Mouse (Mus musculus): ENCODE data around the gene Henmt1. TPM values are rescaled to one million over a fixed set of nuclear protein-coding genes. Genes with fewer than 3 reads are reported as not detected.
A peak's percentile ranks its signal among the peaks of the same experiment; 100 is the strongest.

Henmt1 gene
- polyA plus RNA-seq, 1 experiment from 2014 or later = 0.63 TPM

- WGBS = 47% methylated on average over 39 of the region's 59 CpGs
- Histone ChIP-seq H3K27ac (ENCODE audit: low read depth) (no peak within 1 kb of the TSS), H3K4me1 (ENCODE audit: insufficient read depth) (no peaks in the 10 kb centered on the region), H3K27me3 (ENCODE audit: insufficient read depth, low read length) (no peaks in the 10 kb centered on the region), H3K9me3 (ENCODE audit: low read depth, low read length) (no peaks in the 10 kb centered on the region), H3K36me3 (ENCODE audit: insufficient read depth) (no peaks in the 10 kb centered on the region), H3K9ac (no peak within 1 kb of the TSS), H3K4me2 (peak within 1 kb of the TSS; percentile 66), H3K4me3 (ENCODE audit: low read depth, low read length) (peak within 1 kb of the TSS; percentile 37)
- DNase-seq = peak; percentile 43
- ATAC-seq (ENCODE audit: insufficient read depth) = peak; percentile 78
- TF ChIP-seq CTCF (IDR thresholded peaks at IDR 0.05; ENCODE audit: low read depth) = no peak
Observed at GRCm38 (mm10) chr3:108940001-108940633, 444 bp downstream of the Henmt1 start, which contains the start of gene Gm9857. TSS of gene Gm9857 (minus strand) at chr3:108940445.

DNA sequence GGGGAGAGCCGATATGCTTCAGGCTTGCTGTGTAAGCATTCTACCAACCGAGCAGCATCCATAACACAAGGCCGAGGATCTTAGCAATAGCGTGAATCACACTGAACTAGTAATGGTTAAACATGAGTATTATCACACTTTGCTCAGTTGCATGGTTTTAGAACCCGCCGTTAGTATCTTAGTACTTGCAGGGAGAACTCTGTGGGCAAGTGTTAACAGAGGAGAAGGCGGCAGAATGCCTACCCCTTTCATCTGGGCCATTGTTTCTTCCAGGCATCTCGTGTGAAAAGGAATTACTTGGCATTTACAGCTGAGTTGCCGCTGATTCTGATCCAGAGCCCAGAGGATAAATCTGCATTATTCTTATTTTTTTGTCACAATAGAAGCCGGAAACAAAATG, 1.3 kb downstream of the Henmt1 start:
- no peak for TF ChIP-seq CTCF (IDR thresholded peaks at IDR 0.05; ENCODE audit: low read depth)
- Histone ChIP-seq H3K9ac (no peak overlapping the region), H3K4me1 (ENCODE audit: insufficient read depth) (no peaks in the 10 kb centered on the region), H3K4me2 (no peak overlapping the region), H3K4me3 (ENCODE audit: low read depth, low read length) (no peak overlapping the region), H3K36me3 (ENCODE audit: insufficient read depth) (no peaks in the 10 kb centered on the region), H3K9me3 (ENCODE audit: low read depth, low read length) (no peaks in the 10 kb centered on the region), H3K27ac (ENCODE audit: low read depth) (no peak overlapping the region), H3K27me3 (ENCODE audit: insufficient read depth, low read length) (no peaks in the 10 kb centered on the region)
- ATAC-seq (ENCODE audit: insufficient read depth) = no peak
- WGBS = 81% methylated on average over 10 of the region's 10 CpGs
- DNase-seq = no peak

DNA sequence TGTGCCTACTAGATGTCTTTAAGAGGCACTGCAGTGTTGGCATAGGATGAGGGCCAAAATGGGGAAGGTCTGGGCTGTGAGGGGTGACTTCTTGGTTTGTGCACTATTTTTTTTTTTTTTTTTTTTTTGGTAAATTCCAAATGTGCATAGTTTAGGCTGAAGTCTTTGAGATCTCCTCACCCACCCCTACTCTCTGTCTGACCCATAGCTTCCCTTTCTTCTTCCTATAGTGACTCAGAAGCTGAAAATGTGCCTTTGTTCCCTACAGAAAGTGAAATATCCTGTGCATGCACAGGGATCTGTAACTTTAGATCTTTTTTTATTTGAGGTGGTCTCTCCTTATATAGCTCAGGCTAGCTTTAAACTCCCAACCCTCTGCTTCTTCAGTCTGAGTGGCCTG, 18.3 kb downstream of the Henmt1 start:
- Histone ChIP-seq H3K4me3 (ENCODE audit: low read depth, low read length) (no peak overlapping the region), H3K4me2 (no peak overlapping the region), H3K36me3 (ENCODE audit: insufficient read depth) (no peaks in the 10 kb centered on the region), H3K4me1 (ENCODE audit: insufficient read depth) (no peaks in the 10 kb centered on the region; the same call in 1 of the 2 replicates), H3K9ac (no peak overlapping the region), H3K27me3 (ENCODE audit: insufficient read depth, low read length) (no peaks in the 10 kb centered on the region), H3K27ac (ENCODE audit: low read depth) (no peak overlapping the region), H3K9me3 (ENCODE audit: low read depth, low read length) (no peaks in the 10 kb centered on the region)
- ATAC-seq (ENCODE audit: insufficient read depth) = no peak
- DNase-seq = no peak
- TF ChIP-seq CTCF (IDR thresholded peaks at IDR 0.05; ENCODE audit: low read depth) = no peak

DNA sequence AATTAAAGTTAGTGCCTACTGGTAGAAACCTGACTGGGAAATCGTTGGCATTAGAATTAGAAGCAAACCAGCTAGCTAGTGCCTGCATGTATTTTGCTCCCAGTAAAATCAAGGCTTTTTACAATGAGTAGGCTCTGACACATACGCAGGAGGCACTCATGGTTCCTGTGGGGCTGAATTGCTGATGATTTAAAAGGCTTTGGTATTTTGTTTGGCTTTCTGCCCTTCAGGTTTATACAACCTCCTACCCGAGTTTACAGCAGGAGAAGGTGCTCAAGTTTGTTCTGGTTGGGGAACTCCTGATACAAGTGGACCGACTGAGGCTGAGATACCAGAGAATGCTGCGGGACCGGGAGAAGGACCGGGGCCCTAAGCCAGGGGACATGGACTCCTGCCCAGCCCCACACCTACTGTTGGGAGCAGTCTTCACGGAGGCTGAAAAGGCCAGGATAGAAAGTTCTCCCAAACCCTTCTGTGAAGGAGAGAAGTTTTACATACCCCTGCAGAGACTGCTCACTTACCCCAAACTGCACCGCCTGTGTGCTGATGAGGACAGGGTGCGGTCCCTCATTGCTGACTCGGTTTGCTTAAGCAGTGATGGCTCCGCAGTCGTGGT, 20.1 kb downstream of the Henmt1 start:
- no peaks in the 10 kb centered on the region for H3K9me3 ChIP-seq (ENCODE audit: low read depth, low read length)
- DNase-seq = peak; percentile 16
- H3K27me3 ChIP-seq (ENCODE audit: insufficient read depth, low read length) = no peaks in the 10 kb centered on the region
- H3K4me1 ChIP-seq (ENCODE audit: insufficient read depth) = no peaks in the 10 kb centered on the region; the same call in 1 of the 2 replicates
- ATAC-seq (ENCODE audit: insufficient read depth) = no peak
- no peak overlapping the region for H3K4me2 ChIP-seq
- H3K9ac ChIP-seq = no peak overlapping the region
- TF ChIP-seq CTCF (IDR thresholded peaks at IDR 0.05; ENCODE audit: low read depth) = no peak
- 60% methylated on average over 13 of the region's 13 CpGs for WGBS
- no peaks in the 10 kb centered on the region for H3K36me3 ChIP-seq (ENCODE audit: insufficient read depth)
- no peak overlapping the region for H3K27ac ChIP-seq (ENCODE audit: low read depth)
- H3K4me3 ChIP-seq (ENCODE audit: low read depth, low read length) = no peak overlapping the region

DNA sequence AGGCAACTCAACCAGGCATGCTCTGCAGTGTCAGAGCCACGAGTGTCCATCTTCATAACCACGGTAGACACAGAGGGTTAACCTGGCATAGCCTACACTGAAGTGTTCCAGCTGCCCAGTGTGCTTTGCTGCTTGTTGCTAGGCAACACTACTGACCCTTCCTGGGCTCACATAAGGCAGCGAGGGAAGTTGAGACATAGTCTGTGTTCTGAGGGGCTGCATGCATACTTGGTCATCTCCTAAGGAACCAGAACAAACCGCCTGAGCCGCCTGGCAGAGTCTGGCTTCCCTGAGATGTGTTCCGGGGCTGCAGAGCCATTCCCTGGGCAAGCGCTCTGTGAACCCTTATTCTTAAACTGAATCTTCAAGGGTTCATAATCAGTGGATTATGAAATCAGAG, 21.6 kb downstream of the Henmt1 start:
- Histone ChIP-seq H3K27ac (ENCODE audit: low read depth) (no peak overlapping the region), H3K27me3 (ENCODE audit: insufficient read depth, low read length) (no peaks in the 10 kb centered on the region), H3K4me3 (ENCODE audit: low read depth, low read length) (no peak overlapping the region), H3K4me2 (peak overlapping the region; percentile 23), H3K36me3 (ENCODE audit: insufficient read depth) (no peaks in the 10 kb centered on the region), H3K4me1 (ENCODE audit: insufficient read depth) (no peaks in the 10 kb centered on the region; the same call in 1 of the 2 replicates), H3K9ac (no peak overlapping the region), H3K9me3 (ENCODE audit: low read depth, low read length) (no peaks in the 10 kb centered on the region)
- ATAC-seq (ENCODE audit: insufficient read depth) (peak; percentile 77), DNase-seq (peak; percentile 63)
- no peak for TF ChIP-seq CTCF (IDR thresholded peaks at IDR 0.05; ENCODE audit: low read depth)
- WGBS = 21% methylated on average over 7 of the region's 7 CpGs

DNA sequence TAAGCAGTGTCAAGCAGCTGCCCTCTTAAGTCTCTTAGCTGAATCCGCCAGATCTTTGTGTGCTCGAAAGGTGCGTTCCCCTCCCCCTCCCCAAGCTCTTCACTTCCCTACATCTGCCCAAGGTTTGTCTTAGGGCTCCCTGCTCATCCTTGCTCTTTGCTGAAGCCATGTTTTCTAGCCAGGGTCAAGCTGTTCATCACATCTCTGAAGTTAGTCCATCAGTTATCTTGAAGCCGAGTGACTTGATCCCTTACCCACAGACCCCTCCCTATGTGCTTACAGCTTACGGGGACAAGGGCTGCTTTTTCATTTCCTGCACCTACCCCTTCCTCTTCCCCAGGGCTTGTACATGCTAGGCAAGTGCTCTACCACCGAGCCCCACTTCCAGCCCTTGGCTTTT, 22.0 kb downstream of the Henmt1 start:
- WGBS = 24% methylated on average over 6 of the region's 6 CpGs
- Histone ChIP-seq H3K4me1 (ENCODE audit: insufficient read depth) (no peaks in the 10 kb centered on the region; the same call in 1 of the 2 replicates), H3K9ac (no peak overlapping the region), H3K36me3 (ENCODE audit: insufficient read depth) (no peaks in the 10 kb centered on the region), H3K27me3 (ENCODE audit: insufficient read depth, low read length) (no peaks in the 10 kb centered on the region), H3K27ac (ENCODE audit: low read depth) (no peak overlapping the region), H3K4me3 (ENCODE audit: low read depth, low read length) (no peak overlapping the region), H3K4me2 (peak overlapping the region; percentile 23), H3K9me3 (ENCODE audit: low read depth, low read length) (no peaks in the 10 kb centered on the region)
- TF ChIP-seq CTCF (IDR thresholded peaks at IDR 0.05; ENCODE audit: low read depth) = no peak
- ATAC-seq (ENCODE audit: insufficient read depth) = peak; percentile 18; the same call in 1 of the 2 replicates
- DNase-seq = peak; percentile 12

GRCm38 (mm10) chr3:108963278-108963677, 23.6 kb downstream of the Henmt1 start:
- H3K4me1 ChIP-seq (ENCODE audit: insufficient read depth) = no peaks in the 10 kb centered on the region; the same call in 1 of the 2 replicates
- TF ChIP-seq CTCF (IDR thresholded peaks at IDR 0.05; ENCODE audit: low read depth) = no peak
- ATAC-seq (ENCODE audit: insufficient read depth) (no peak), DNase-seq (no peak)
- H3K36me3 ChIP-seq (ENCODE audit: insufficient read depth) = no peaks in the 10 kb centered on the region
- H3K9me3 ChIP-seq (ENCODE audit: low read depth, low read length) = no peaks in the 10 kb centered on the region
- H3K27me3 ChIP-seq (ENCODE audit: insufficient read depth, low read length) = no peaks in the 10 kb centered on the region
- no peak overlapping the region for H3K9ac ChIP-seq
- 82% methylated on average over 3 of the region's 3 CpGs for WGBS
- no peak overlapping the region for H3K4me3 ChIP-seq (ENCODE audit: low read depth, low read length)
- no peak overlapping the region for H3K27ac ChIP-seq (ENCODE audit: low read depth)
- H3K4me2 ChIP-seq = no peak overlapping the region

All from lung, embryonic 14.5 days (tissue).